Mouse (Mus musculus): ENCODE measurements around the gene Rictor.

- TF ChIP-seq ZKSCAN1 (IDR thresholded peaks at IDR 0.05; ENCODE audit: low read depth, low read length) (no peak), POLR2A (IDR thresholded peaks at IDR 0.05; ENCODE audit: control insufficient read depth in 1 of 2, insufficient read depth in 1 of 2, low read depth in 1 of 2, low read length in 2 of 2, poor library complexity in 1 of 2) (no peak), ZMIZ1 (IDR thresholded peaks at IDR 0.05; ENCODE audit: low read depth, low read length) (no peak), EP300 (IDR thresholded peaks at IDR 0.05; ENCODE audit: low read depth in 1 of 2, low read length in 2 of 2) (no peak), MYB (IDR thresholded peaks at IDR 0.05; ENCODE audit: low read depth, low read length) (no peak), CTCF (IDR thresholded peaks at IDR 0.05 in 2 of 3, conservative IDR thresholded peaks at IDR 0.05 in 1 of 3; ENCODE audit: control insufficient read depth in 1 of 3, insufficient read depth in 1 of 3, low read depth in 2 of 3, low read length in 3 of 3, poor library complexity in 1 of 3, severe bottlenecking in 1 of 3) (no peak), NELFE (IDR thresholded peaks at IDR 0.05; ENCODE audit: low read depth, low read length) (no peak), ELF1 (IDR thresholded peaks at IDR 0.05; ENCODE audit: low read depth, low read length) (no peak), TBP (IDR thresholded peaks at IDR 0.05; ENCODE audit: low read depth, low read length) (no peak), HCFC1 (IDR thresholded peaks at IDR 0.05; ENCODE audit: low read depth, low read length) (no peak), ZC3H11A (IDR thresholded peaks at IDR 0.05; ENCODE audit: low read depth, low read length) (no peak), MYC (IDR thresholded peaks at IDR 0.05; ENCODE audit: low read depth, low read length) (no peak), MXI1 (IDR thresholded peaks at IDR 0.05; ENCODE audit: low read depth, low read length) (no peak)
Measured at GRCm38 (mm10) chr15:6714819-6715218, 6.6 kb downstream of the Rictor start.
